Mouse (Mus musculus): ENCODE measurements at regions not wholly inside any gene's neighbourhood (a gene's known extent, or its start where the extent isn't known, plus 50 kb on each side); places are given as distances from the start of the nearest gene placed in this dataset.

GRCm38 (mm10) chr12:26936696-26937458 is 405.5 kb downstream of the Sox11 start:
- Histone ChIP-seq H3K4me1 (ENCODE audit: control insufficient read depth, insufficient read depth, low read length) (no peaks in the 10 kb centered on the region), H3K4me3 (replicated peaks; ENCODE audit: extremely low read depth, low read depth, low read length) (no peak overlapping the region)
- 67% methylated on average over 5 of the region's 5 CpGs for WGBS
- no peak for DNase-seq
- no peak for TF ChIP-seq CTCF (IDR thresholded peaks at IDR 0.05; ENCODE audit: insufficient read depth, low read length)
- TF ChIP-seq POLR2A (IDR thresholded peaks at IDR 0.05; ENCODE audit: borderline replicate concordance, extremely low read depth, low read depth, low read length), result no peak

- Histone ChIP-seq H3K4me3 (replicated peaks; ENCODE audit: extremely low read depth, low read depth, low read length) (no peak overlapping the region), H3K4me1 (ENCODE audit: control insufficient read depth, insufficient read depth, low read length) (no peaks in the 10 kb centered on the region)
- TF ChIP-seq POLR2A (IDR thresholded peaks at IDR 0.05; ENCODE audit: borderline replicate concordance, extremely low read depth, low read depth, low read length), result no peak
- TF ChIP-seq CTCF (IDR thresholded peaks at IDR 0.05; ENCODE audit: insufficient read depth, low read length), result no peak
- whole genome bisulfite sequencing, result 73% methylated on average over 7 of the region's 7 CpGs
- DNase-seq, result no peak
Measured at GRCm38 (mm10) chr12:26930155-26930867, 412.1 kb downstream of the Sox11 start.

- 87% methylated on average over 1 of the region's 1 CpGs for WGBS
- DNase-seq, result no peak
- H3K4me3 ChIP-seq (replicated peaks; ENCODE audit: extremely low read depth, low read depth, low read length), result no peak overlapping the region
- H3K4me1 ChIP-seq (ENCODE audit: control insufficient read depth, insufficient read depth, low read length), result no peaks in the 10 kb centered on the region
- TF ChIP-seq POLR2A (IDR thresholded peaks at IDR 0.05; ENCODE audit: borderline replicate concordance, extremely low read depth, low read depth, low read length) (no peak), CTCF (IDR thresholded peaks at IDR 0.05; ENCODE audit: insufficient read depth, low read length) (no peak)
Measured at GRCm38 (mm10) chr12:26906126-26906525, 436.2 kb downstream of the Sox11 start.

- TF ChIP-seq POLR2A (IDR thresholded peaks at IDR 0.05; ENCODE audit: borderline replicate concordance, extremely low read depth, low read depth, low read length) (no peak), CTCF (IDR thresholded peaks at IDR 0.05; ENCODE audit: insufficient read depth, low read length) (no peak)
- no peaks in the 10 kb centered on the region for H3K4me1 ChIP-seq (ENCODE audit: control insufficient read depth, insufficient read depth, low read length)
- WGBS, result 46% methylated on average over 2 of the region's 2 CpGs
- H3K4me3 ChIP-seq (replicated peaks; ENCODE audit: extremely low read depth, low read depth, low read length), result no peak overlapping the region
- no peak for DNase-seq
Measured at GRCm38 (mm10) chr12:26903894-26904272, 434.9 kb downstream of the Cmpk2 start.

GRCm38 (mm10) chr12:26903073-26903893 is 434.3 kb downstream of the Cmpk2 start:
- DNase-seq, result no peak
- TF ChIP-seq CTCF (IDR thresholded peaks at IDR 0.05; ENCODE audit: insufficient read depth, low read length), result no peak
- no peak for TF ChIP-seq POLR2A (IDR thresholded peaks at IDR 0.05; ENCODE audit: borderline replicate concordance, extremely low read depth, low read depth, low read length)
- Histone ChIP-seq H3K4me3 (replicated peaks; ENCODE audit: extremely low read depth, low read depth, low read length) (no peak overlapping the region), H3K4me1 (ENCODE audit: control insufficient read depth, insufficient read depth, low read length) (no peaks in the 10 kb centered on the region)
- 43% methylated on average over 23 of the region's 23 CpGs for WGBS

- TF ChIP-seq CTCF (IDR thresholded peaks at IDR 0.05; ENCODE audit: insufficient read depth, low read length), result no peak
- no peak for TF ChIP-seq POLR2A (IDR thresholded peaks at IDR 0.05; ENCODE audit: borderline replicate concordance, extremely low read depth, low read depth, low read length)
- no peak overlapping the region for H3K4me3 ChIP-seq (replicated peaks; ENCODE audit: extremely low read depth, low read depth, low read length)
- WGBS, result 42% methylated on average over 4 of the region's 4 CpGs
- H3K4me1 ChIP-seq (ENCODE audit: control insufficient read depth, insufficient read depth, low read length), result no peaks in the 10 kb centered on the region
- DNase-seq, result no peak
Measured at GRCm38 (mm10) chr12:26891190-26891589, 422.2 kb downstream of the Cmpk2 start.

GRCm38 (mm10) chr12:26886635-26887014 is 417.6 kb downstream of the Cmpk2 start:
- DNase-seq, result no peak
- no peak overlapping the region for H3K4me3 ChIP-seq (replicated peaks; ENCODE audit: extremely low read depth, low read depth, low read length)
- TF ChIP-seq POLR2A (IDR thresholded peaks at IDR 0.05; ENCODE audit: borderline replicate concordance, extremely low read depth, low read depth, low read length) (no peak), CTCF (IDR thresholded peaks at IDR 0.05; ENCODE audit: insufficient read depth, low read length) (no peak)
- H3K4me1 ChIP-seq (ENCODE audit: control insufficient read depth, insufficient read depth, low read length), result no peaks in the 10 kb centered on the region
- 70% methylated on average over 7 of the region's 7 CpGs for WGBS

GRCm38 (mm10) chr12:26885831-26886634 is 417.0 kb downstream of the Cmpk2 start:
- DNase-seq, result no peak
- H3K4me3 ChIP-seq (replicated peaks; ENCODE audit: extremely low read depth, low read depth, low read length), result no peak overlapping the region
- WGBS, result 57% methylated on average over 12 of the region's 12 CpGs
- no peak for TF ChIP-seq CTCF (IDR thresholded peaks at IDR 0.05; ENCODE audit: insufficient read depth, low read length)
- no peak for TF ChIP-seq POLR2A (IDR thresholded peaks at IDR 0.05; ENCODE audit: borderline replicate concordance, extremely low read depth, low read depth, low read length)
- no peaks in the 10 kb centered on the region for H3K4me1 ChIP-seq (ENCODE audit: control insufficient read depth, insufficient read depth, low read length)

GRCm38 (mm10) chr12:26885083-26885482 is 416.1 kb downstream of the Cmpk2 start:
- Histone ChIP-seq H3K4me3 (replicated peaks; ENCODE audit: extremely low read depth, low read depth, low read length) (no peak overlapping the region), H3K4me1 (ENCODE audit: control insufficient read depth, insufficient read depth, low read length) (no peaks in the 10 kb centered on the region)
- TF ChIP-seq CTCF (IDR thresholded peaks at IDR 0.05; ENCODE audit: insufficient read depth, low read length), result no peak
- no peak for TF ChIP-seq POLR2A (IDR thresholded peaks at IDR 0.05; ENCODE audit: borderline replicate concordance, extremely low read depth, low read depth, low read length)
- no peak for DNase-seq
- 77% methylated on average over 3 of the region's 3 CpGs for WGBS

Measured in lung, adult 2 months (tissue).